Mouse (Mus musculus): ENCODE measurements around the gene Hopx. TPM values are rescaled to one million over a fixed set of nuclear protein-coding genes. Genes with fewer than 3 reads are reported as not detected.

Hopx gene
- total and polyA plus RNA-seq, 3 experiments: 26.8 to 43.4 TPM; not detected in 1

DNA sequence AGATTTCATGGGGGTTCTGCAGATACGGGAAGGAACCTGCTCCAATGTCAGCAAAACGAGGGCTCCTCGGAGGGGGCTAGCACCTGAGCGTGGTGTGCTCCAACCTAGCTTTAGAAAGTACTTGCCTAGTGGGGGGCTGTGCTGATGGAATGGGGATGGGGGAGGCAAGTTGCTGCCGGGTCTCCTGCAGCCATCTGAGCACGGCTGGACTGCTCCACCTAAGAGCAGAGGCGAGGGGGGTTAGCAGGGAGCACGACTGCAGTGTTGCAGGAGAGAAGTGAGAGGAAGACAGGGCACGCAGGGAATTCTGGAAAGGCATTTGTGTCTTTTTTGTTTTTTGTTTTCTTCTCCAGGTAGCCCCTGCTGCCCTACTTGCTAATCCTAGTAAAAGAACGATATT is 54.6 kb downstream of the Hopx start:
- no peak for DNase-seq (ENCODE audit: low read depth, low spot score)
- Histone ChIP-seq H3K4me1 (ENCODE audit: control insufficient read depth in 1 of 2, insufficient read depth in 2 of 2, low read length in 2 of 2) (peaks cover 0 to 7% of the 10 kb centered on the region in 2 experiments; a peak in 2 of 4 replicates), H3K4me3 (ENCODE audit: control insufficient read depth in 1 of 2, insufficient read depth in 1 of 2, low read depth in 2 of 2, low read length in 2 of 2) (no peak overlapping the region), H3K9me3 (replicated peaks; ENCODE audit: insufficient read depth, low read length) (no peaks in the 10 kb centered on the region), H3K79me2 (ENCODE audit: control insufficient read depth, insufficient read depth, low read length, poor library complexity) (no peaks in the 10 kb centered on the region), H3K36me3 (ENCODE audit: control insufficient read depth in 1 of 2, insufficient read depth in 2 of 2, low read length in 2 of 2) (peaks cover 0 to 3% of the 10 kb centered on the region in 2 experiments; a peak in 1 of 4 replicates), H3K27me3 (ENCODE audit: control insufficient read depth in 1 of 2, insufficient read depth in 2 of 2, low read length in 2 of 2) (no peaks in the 10 kb centered on the region; a peak in 2 of 4 replicates), H3K9ac (ENCODE audit: control insufficient read depth, low read depth, low read length, poor library complexity, severe bottlenecking) (no peak overlapping the region), H3K27ac (ENCODE audit: control insufficient read depth, low read depth, low read length) (no peak overlapping the region)
- TF ChIP-seq TBP (IDR thresholded peaks at IDR 0.05; ENCODE audit: low read depth, low read length) (no peak), NELFE (IDR thresholded peaks at IDR 0.05; ENCODE audit: low read depth, low read length) (no peak), ELF1 (IDR thresholded peaks at IDR 0.05; ENCODE audit: low read depth, low read length) (no peak), POLR2A (IDR thresholded peaks at IDR 0.05; ENCODE audit: control insufficient read depth in 1 of 2, insufficient read depth in 1 of 2, low read depth in 1 of 2, low read length in 2 of 2, poor library complexity in 1 of 2) (no peak)

GRCm38 (mm10) chr5:77056881-77057440 is 58.0 kb downstream of the Hopx start:
- Histone ChIP-seq H3K4me3 (ENCODE audit: control insufficient read depth in 1 of 2, insufficient read depth in 1 of 2, low read depth in 2 of 2, low read length in 2 of 2) (no peak overlapping the region), H3K79me2 (ENCODE audit: control insufficient read depth, insufficient read depth, low read length, poor library complexity) (no peaks in the 10 kb centered on the region), H3K9ac (ENCODE audit: control insufficient read depth, low read depth, low read length, poor library complexity, severe bottlenecking) (no peak overlapping the region), H3K27ac (ENCODE audit: control insufficient read depth, low read depth, low read length) (no peak overlapping the region), H3K36me3 (ENCODE audit: control insufficient read depth in 1 of 2, insufficient read depth in 2 of 2, low read length in 2 of 2) (peaks cover 0 to 5% of the 10 kb centered on the region in 2 experiments; a peak in 2 of 4 replicates), H3K4me1 (ENCODE audit: control insufficient read depth in 1 of 2, insufficient read depth in 2 of 2, low read length in 2 of 2) (peaks cover 3 to 4% of the 10 kb centered on the region in 2 experiments; a peak in 2 of 4 replicates), H3K9me3 (replicated peaks; ENCODE audit: insufficient read depth, low read length) (no peaks in the 10 kb centered on the region), H3K27me3 (ENCODE audit: control insufficient read depth in 1 of 2, insufficient read depth in 2 of 2, low read length in 2 of 2) (peaks cover 0 to 1% of the 10 kb centered on the region in 2 experiments; a peak in 3 of 4 replicates)
- DNase-seq (ENCODE audit: low read depth, low spot score): no peak
- TF ChIP-seq MYC (IDR thresholded peaks at IDR 0.05; ENCODE audit: low read depth, low read length) (no peak), USF2 (IDR thresholded peaks at IDR 0.05; ENCODE audit: borderline replicate concordance in 1 of 2, insufficient read depth in 1 of 2, low read depth in 1 of 2, low read length in 2 of 2) (no peak), CHD1 (IDR thresholded peaks at IDR 0.05; ENCODE audit: low read depth, low read length) (no peak), HCFC1 (IDR thresholded peaks at IDR 0.05; ENCODE audit: low read depth, low read length) (no peak), POLR2AphosphoS5 (IDR thresholded peaks at IDR 0.05; ENCODE audit: borderline replicate concordance, low read depth, low read length) (no peak), MXI1 (IDR thresholded peaks at IDR 0.05; ENCODE audit: low read depth, low read length) (no peak), USF1 (IDR thresholded peaks at IDR 0.05; ENCODE audit: low read depth, low read length) (no peak), GABPA (IDR thresholded peaks at IDR 0.05; ENCODE audit: low read depth, low read length) (no peak), ZC3H11A (IDR thresholded peaks at IDR 0.05; ENCODE audit: low read depth, low read length) (no peak), ETS1 (IDR thresholded peaks at IDR 0.05; ENCODE audit: low read depth, low read length) (no peak), ZMIZ1 (IDR thresholded peaks at IDR 0.05; ENCODE audit: low read depth, low read length) (no peak), POLR2A (IDR thresholded peaks at IDR 0.05; ENCODE audit: control insufficient read depth in 1 of 2, insufficient read depth in 1 of 2, low read depth in 1 of 2, low read length in 2 of 2, poor library complexity in 1 of 2) (no peak), EP300 (IDR thresholded peaks at IDR 0.05; ENCODE audit: low read depth in 1 of 2, low read length in 2 of 2) (no peak), NELFE (IDR thresholded peaks at IDR 0.05; ENCODE audit: low read depth, low read length) (no peak), ELF1 (IDR thresholded peaks at IDR 0.05; ENCODE audit: low read depth, low read length) (no peak), CHD2 (IDR thresholded peaks at IDR 0.05; ENCODE audit: low read length) (no peak), UBTF (IDR thresholded peaks at IDR 0.05; ENCODE audit: borderline replicate concordance, insufficient read depth, low read depth, low read length) (no peak), MAX (IDR thresholded peaks at IDR 0.05; ENCODE audit: low read length) (no peak), CTCF (IDR thresholded peaks at IDR 0.05 in 2 of 3, conservative IDR thresholded peaks at IDR 0.05 in 1 of 3; ENCODE audit: control insufficient read depth in 1 of 3, insufficient read depth in 1 of 3, low read depth in 2 of 3, low read length in 3 of 3, poor library complexity in 1 of 3, severe bottlenecking in 1 of 3) (no peak), MEF2A (IDR thresholded peaks at IDR 0.05; ENCODE audit: extremely low read depth, insufficient replicate concordance, low read depth, low read length, poor library complexity, severe bottlenecking) (no peak)
